Mouse (Mus musculus) MEL (cell line): ENCODE data around the gene Gsta3.

Source experiments
- CTCF ChIP-seq, 3 experiments: IDR thresholded peaks in 2 of 3; conservative IDR thresholded peaks in 1 of 3; 2 replicates each; pipeline ENCODE4 v1.5.1; 2011 to 2012; ENCODE audit warnings: low read length in 3 of 3, low read depth in 2 of 3, mild to moderate bottlenecking in 2 of 3, improper control_type of control experiment in 1 of 3, inconsistent platforms in 1 of 3, mixed read lengths in 1 of 3, moderate library complexity in 1 of 3; ENCODE audit not compliant: control insufficient read depth in 1 of 3, insufficient read depth in 1 of 3, poor library complexity in 1 of 3, severe bottlenecking in 1 of 3
- ZNF384 ChIP-seq: IDR thresholded peaks from 2 replicates; pipeline ENCODE4 v1.6.1; 2012; ENCODE audit warnings: low read depth, mild to moderate bottlenecking, inconsistent platforms, low read length, improper control_type of control experiment

- TF ChIP-seq ZNF384 (no peak), CTCF (IDR thresholded peaks at IDR 0.05 in 2 of 3, conservative IDR thresholded peaks at IDR 0.05 in 1 of 3; ENCODE audit: control insufficient read depth in 1 of 3, insufficient read depth in 1 of 3, low read depth in 2 of 3, low read length in 3 of 3, poor library complexity in 1 of 3, severe bottlenecking in 1 of 3) (no peak)
Observed at GRCm38 (mm10) chr1:21253856-21254255, 13.5 kb downstream of the Gsta3 start.
